Mouse (Mus musculus): ENCODE results near the gene Adal.

Gene Adal

GRCm38 (mm10) chr2:121178828-121179479, 38.7 kb downstream of the Adal start:
- DNase-seq (ENCODE audit: low spot score), result no peak

GRCm38 (mm10) chr2:121183431-121183830, 43.2 kb downstream of the Adal start:
- DNase-seq (ENCODE audit: low spot score), result no peak

- DNase-seq (ENCODE audit: low spot score), result no peak
Measured at GRCm38 (mm10) chr2:121184142-121184541, 43.9 kb downstream of the Adal start.

GRCm38 (mm10) chr2:121188530-121188929, 48.3 kb downstream of the Adal start:
- DNase-seq (ENCODE audit: low spot score), result no peak

GRCm38 (mm10) chr2:121195466-121195865, 55.2 kb downstream of the Adal start:
- DNase-seq (ENCODE audit: low spot score), result no peak

GRCm38 (mm10) chr2:121204276-121204675, 64.0 kb downstream of the Adal start:
- DNase-seq (ENCODE audit: low spot score), result no peak
